In genomic region chr1:4608824-4609223, GRCm38 (mm10) we compare ENCODE assay signal across 23 mouse cellular contexts.
DNase-seq lines count a peak whose midpoint lies in the region; ATAC-seq lines count a peak whose summit lies in the region.
"Had no signal": no experiment of that assay in that cellular context is flagged by ENCODE, and none has a peak within 500 bp of the region (broad histone marks: within the 10 kb centered on the region; RNA-seq: fewer than 3 reads in every experiment).

No protein-coding gene starts in this region.

- H3K4me2 ChIP-seq in kidney, embryonic 15.5 days: no peak overlapping the region
- no peak overlapping the region for H3K4me2 ChIP-seq in limb, embryonic 11.5 days (ENCODE audit: low read depth, severe bottlenecking)
- H3K4me2 ChIP-seq: embryonic facial prominence, embryonic 12.5 days; forebrain, embryonic 15.5 days; heart, embryonic 11.5 days; heart, embryonic 15.5 days; hindbrain, embryonic 13.5 days had no signal

- no peak overlapping the region for H3K27ac ChIP-seq in kidney, embryonic 15.5 days
- no peak overlapping the region for H3K27ac ChIP-seq in limb, embryonic 11.5 days (replicated peaks; ENCODE audit: low read depth, low read length)
- H3K27ac ChIP-seq: embryonic facial prominence, embryonic 12.5 days; forebrain, embryonic 15.5 days; heart, adult 2 months; heart, embryonic 15.5 days; hindbrain, embryonic 13.5 days; hindbrain, postnatal 0 days had no signal

- 0 out of 2 replicates have a peak, but pooled peaks have one; percentile 46 for ATAC-seq in kidney, embryonic 15.5 days (replicated peaks; ENCODE audit: low FRiP score)
- ATAC-seq in limb, embryonic 11.5 days (ENCODE audit: insufficient number of reproducible peaks, low FRiP score, low TSS enrichment, low read depth): no peak
- ATAC-seq: CD4-positive, CD25-positive, alpha-beta regulatory T cell, adult 4 months; forebrain, embryonic 15.5 days; hindbrain, postnatal 0 days had no signal

- H3K27me3 ChIP-seq in kidney, embryonic 15.5 days: no peaks in the 10 kb centered on the region
- H3K27me3 ChIP-seq in limb, embryonic 11.5 days (ENCODE audit: control insufficient read depth, insufficient read depth, low read length): no peaks in the 10 kb centered on the region
- H3K27me3 ChIP-seq: embryonic facial prominence, embryonic 12.5 days; forebrain, embryonic 15.5 days; heart, embryonic 15.5 days; hindbrain, embryonic 13.5 days had no signal

- 56% methylated on average over 2 of the region's 2 CpGs for WGBS in kidney, embryonic 15.5 days
- whole genome bisulfite sequencing in limb, embryonic 11.5 days: 47% methylated on average over 2 of the region's 2 CpGs

- H3K9me3 ChIP-seq in kidney, embryonic 15.5 days (replicated peaks): no peaks in the 10 kb centered on the region
- H3K9me3 ChIP-seq in limb, embryonic 11.5 days (ENCODE audit: control insufficient read depth, low read length): no peaks in the 10 kb centered on the region
- H3K9me3 ChIP-seq: embryonic facial prominence, embryonic 12.5 days; forebrain, embryonic 15.5 days; G1E; heart, embryonic 15.5 days; hindbrain, embryonic 13.5 days had no signal

- DNase-seq in embryo, embryonic 10 days (ENCODE audit: low spot score): peak; percentile 14
- no peak for DNase-seq in embryo, embryonic 9.5 days (ENCODE audit: extremely low spot score)
- DNase-seq in kidney, adult 11 months: no peak
- peak; percentile 12 for DNase-seq in embryo, embryonic 10.5 days (ENCODE audit: low spot score)
- peak; percentile 30 for DNase-seq in limb, embryonic 11.5 days (ENCODE audit: low spot score)
- no peak for DNase-seq in thymus, postnatal 25 days
- DNase-seq: adrenal gland, adult 8-10 months; adrenal gland, postnatal 36 days; B cell, adult 2 months; cerebellum, adult 2 months; cerebellum, postnatal 10 days; gastrocnemius, postnatal 14 days; heart, adult 2 months; heart, postnatal 14 days had no signal

- H3K36me3 ChIP-seq in kidney, embryonic 15.5 days: no peaks in the 10 kb centered on the region
- H3K36me3 ChIP-seq in limb, embryonic 11.5 days (ENCODE audit: control insufficient read depth, insufficient read depth, low read length): no peaks in the 10 kb centered on the region
- H3K36me3 ChIP-seq: embryonic facial prominence, embryonic 12.5 days; forebrain, embryonic 15.5 days; G1E; heart, embryonic 15.5 days; hindbrain, embryonic 13.5 days had no signal

- H3K4me3 ChIP-seq in kidney, embryonic 15.5 days (replicated peaks): no peak overlapping the region
- no peak overlapping the region for H3K4me3 ChIP-seq in limb, embryonic 11.5 days (ENCODE audit: low read depth, low read length)
- H3K4me3 ChIP-seq: embryonic facial prominence, embryonic 12.5 days; forebrain, embryonic 15.5 days; heart, adult 2 months; heart, embryonic 15.5 days; hindbrain, embryonic 13.5 days had no signal

- no peaks in the 10 kb centered on the region; the same call in 1 of the 2 replicates for H3K4me1 ChIP-seq in kidney, embryonic 15.5 days
- no peaks in the 10 kb centered on the region for H3K4me1 ChIP-seq in limb, embryonic 11.5 days (ENCODE audit: control insufficient read depth, insufficient read depth, low read length)
- H3K4me1 ChIP-seq: embryonic facial prominence, embryonic 12.5 days; forebrain, embryonic 15.5 days; heart, embryonic 15.5 days; hindbrain, embryonic 13.5 days had no signal

- H3K9ac ChIP-seq in kidney, embryonic 15.5 days: no peak overlapping the region
- no peak overlapping the region for H3K9ac ChIP-seq in limb, embryonic 11.5 days (ENCODE audit: low read length)
- H3K9ac ChIP-seq: embryonic facial prominence, embryonic 12.5 days; forebrain, embryonic 15.5 days; heart, embryonic 15.5 days; hindbrain, embryonic 13.5 days had no signal

Comparison
In these comparisons a context has a peak if more than half of its experiments do, and no peak if none do; other contexts are left out.
1. DNase-seq: peak in embryo, embryonic 10 days (single experiment), embryo, embryonic 10.5 days (single experiment) and limb, embryonic 11.5 days (single experiment); none in embryo, embryonic 9.5 days (single experiment), kidney, adult 11 months (single experiment) and thymus, postnatal 25 days (single experiment).